Mouse (Mus musculus): Measurements from ENCODE around the gene Shc3. TPM values are rescaled to one million over a fixed set of nuclear protein-coding genes. Genes with fewer than 3 reads are reported as not detected.
A peak's percentile ranks its signal among the peaks of the same experiment; 100 is the strongest.

Shc3 gene
- polyA plus RNA-seq, 1 experiment: 0.25 TPM

DNA sequence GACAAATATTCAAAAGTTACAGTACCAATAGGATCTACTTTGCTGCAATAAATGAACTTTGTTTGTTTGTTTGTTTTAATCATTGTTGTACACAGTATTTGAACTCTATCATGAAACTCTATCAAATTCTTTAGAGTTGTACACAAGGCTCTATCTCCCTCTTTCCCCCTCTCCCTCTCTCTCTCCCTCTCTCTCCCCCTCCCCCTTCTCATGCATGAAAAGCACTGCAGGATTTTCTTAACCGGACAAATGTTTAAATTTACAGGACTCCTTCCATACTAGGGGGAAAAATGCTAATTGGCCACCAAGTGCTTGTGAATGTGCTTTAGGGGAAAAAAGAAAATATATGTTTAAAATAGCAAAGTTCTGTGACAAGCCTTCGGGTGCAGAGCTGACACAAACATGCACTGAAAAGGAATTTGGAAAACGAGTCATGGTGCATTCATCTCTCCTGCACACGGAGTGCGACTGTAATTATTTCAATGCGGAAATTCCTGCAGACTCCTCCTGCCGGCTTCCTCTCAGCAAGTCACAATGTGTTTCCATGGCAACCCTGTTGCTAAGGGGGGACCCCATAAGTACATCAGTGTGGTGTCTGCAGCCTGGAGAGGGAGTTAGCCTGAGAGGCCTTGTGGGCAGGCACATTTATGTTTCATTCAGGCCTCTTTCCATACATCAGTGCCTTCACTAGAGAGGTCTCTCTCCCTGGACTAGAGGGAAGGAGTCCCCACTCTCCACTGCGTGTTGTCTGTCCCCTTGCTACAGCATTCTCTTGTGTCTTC lies 11.2 kb upstream of the Shc3 start:
- H3K36me3 ChIP-seq (ENCODE audit: control insufficient read depth, insufficient read depth, low read length, poor library complexity, severe bottlenecking): no peaks in the 10 kb centered on the region
- H3K9ac ChIP-seq (ENCODE audit: low read depth, poor library complexity, severe bottlenecking): no peak overlapping the region
- H3K27me3 ChIP-seq (ENCODE audit: control insufficient read depth, insufficient read depth, low read length, poor library complexity, severe bottlenecking): no peaks in the 10 kb centered on the region
- no peaks in the 10 kb centered on the region for H3K4me1 ChIP-seq (ENCODE audit: control insufficient read depth, insufficient read depth, low read length)
- no peak overlapping the region for H3K27ac ChIP-seq (ENCODE audit: insufficient read depth, low read length)
- H3K4me3 ChIP-seq (ENCODE audit: low read depth, low read length): no peak overlapping the region
- no peak for TF ChIP-seq CTCF (IDR thresholded peaks at IDR 0.05; ENCODE audit: low read depth, low read length)
- H3K9me3 ChIP-seq (replicated peaks; ENCODE audit: control insufficient read depth, insufficient read depth, low read length, poor library complexity, severe bottlenecking): 0 out of 2 replicates have a peak, but pooled peaks cover under 1% of the 10 kb centered on the region

DNA sequence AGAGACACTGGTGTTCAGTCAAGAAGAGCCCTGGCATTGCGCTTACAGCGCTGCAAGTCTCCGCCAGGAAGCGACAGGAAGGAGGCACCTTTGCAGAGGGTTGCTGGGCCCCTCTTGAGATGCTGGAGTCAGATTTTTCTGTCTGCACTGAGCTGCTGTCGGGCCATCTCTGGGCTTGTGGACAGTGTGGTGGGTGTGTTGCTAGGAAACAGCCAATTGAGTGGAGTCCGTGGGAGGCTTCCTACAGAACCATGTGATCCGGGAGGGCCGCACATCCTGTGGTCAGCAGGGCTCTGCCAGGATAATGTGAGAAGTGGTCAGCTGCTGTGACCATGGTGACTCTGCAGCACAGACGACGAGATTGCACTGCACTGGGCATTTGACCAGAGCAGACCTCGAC lies 4.6 kb upstream of the Shc3 start:
- no peaks in the 10 kb centered on the region for H3K27me3 ChIP-seq (ENCODE audit: control insufficient read depth, insufficient read depth, low read length, poor library complexity, severe bottlenecking)
- H3K4me1 ChIP-seq (ENCODE audit: control insufficient read depth, insufficient read depth, low read length): peaks cover 1% of the 10 kb centered on the region
- TF ChIP-seq POLR2A (IDR thresholded peaks at IDR 0.05; ENCODE audit: insufficient read depth, low read length): no peak
- TF ChIP-seq CTCF (IDR thresholded peaks at IDR 0.05; ENCODE audit: low read depth, low read length): no peak
- TF ChIP-seq EP300 (IDR thresholded peaks at IDR 0.05; ENCODE audit: insufficient read depth, low read depth, low read length): no peak
- no peak overlapping the region for H3K27ac ChIP-seq (ENCODE audit: insufficient read depth, low read length)
- H3K9ac ChIP-seq (ENCODE audit: low read depth, poor library complexity, severe bottlenecking): no peak overlapping the region
- no peaks in the 10 kb centered on the region for H3K36me3 ChIP-seq (ENCODE audit: control insufficient read depth, insufficient read depth, low read length, poor library complexity, severe bottlenecking)
- H3K9me3 ChIP-seq (replicated peaks; ENCODE audit: control insufficient read depth, insufficient read depth, low read length, poor library complexity, severe bottlenecking): no peaks in the 10 kb centered on the region
- H3K4me3 ChIP-seq (ENCODE audit: low read depth, low read length): no peak overlapping the region

DNA sequence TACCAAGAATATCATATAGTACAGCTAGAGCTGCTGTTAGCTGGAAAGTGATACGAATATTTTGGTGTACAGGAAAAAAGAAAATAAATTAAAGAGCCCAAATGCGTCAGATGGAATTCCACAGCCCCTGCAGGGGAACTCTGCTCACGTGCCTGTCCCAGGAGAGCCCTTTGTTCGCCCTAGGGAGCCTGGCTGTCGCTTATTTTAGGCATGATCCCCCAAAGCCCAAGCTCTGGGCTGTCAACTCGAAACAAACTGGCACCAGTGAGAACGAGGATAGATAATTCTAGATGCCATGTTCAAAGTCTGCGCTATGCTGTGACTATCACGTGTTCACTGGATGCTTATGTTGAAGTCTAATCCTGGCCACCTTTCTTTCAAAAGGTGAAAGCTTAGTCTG lies 892 bp upstream of the Shc3 start:
- H3K4me3 ChIP-seq (ENCODE audit: low read depth, low read length): no peak overlapping the region
- H3K9ac ChIP-seq (ENCODE audit: low read depth, poor library complexity, severe bottlenecking): no peak overlapping the region
- peaks cover 19% of the 10 kb centered on the region for H3K27me3 ChIP-seq (ENCODE audit: control insufficient read depth, insufficient read depth, low read length, poor library complexity, severe bottlenecking)
- TF ChIP-seq EP300 (IDR thresholded peaks at IDR 0.05; ENCODE audit: insufficient read depth, low read depth, low read length) (no peak), CTCF (IDR thresholded peaks at IDR 0.05; ENCODE audit: low read depth, low read length) (no peak), POLR2A (IDR thresholded peaks at IDR 0.05; ENCODE audit: insufficient read depth, low read length) (no peak)
- H3K27ac ChIP-seq (ENCODE audit: insufficient read depth, low read length): no peak overlapping the region
- H3K9me3 ChIP-seq (replicated peaks; ENCODE audit: control insufficient read depth, insufficient read depth, low read length, poor library complexity, severe bottlenecking): no peaks in the 10 kb centered on the region
- H3K4me1 ChIP-seq (ENCODE audit: control insufficient read depth, insufficient read depth, low read length): peaks cover 1% of the 10 kb centered on the region
- H3K36me3 ChIP-seq (ENCODE audit: control insufficient read depth, insufficient read depth, low read length, poor library complexity, severe bottlenecking): no peaks in the 10 kb centered on the region

DNA sequence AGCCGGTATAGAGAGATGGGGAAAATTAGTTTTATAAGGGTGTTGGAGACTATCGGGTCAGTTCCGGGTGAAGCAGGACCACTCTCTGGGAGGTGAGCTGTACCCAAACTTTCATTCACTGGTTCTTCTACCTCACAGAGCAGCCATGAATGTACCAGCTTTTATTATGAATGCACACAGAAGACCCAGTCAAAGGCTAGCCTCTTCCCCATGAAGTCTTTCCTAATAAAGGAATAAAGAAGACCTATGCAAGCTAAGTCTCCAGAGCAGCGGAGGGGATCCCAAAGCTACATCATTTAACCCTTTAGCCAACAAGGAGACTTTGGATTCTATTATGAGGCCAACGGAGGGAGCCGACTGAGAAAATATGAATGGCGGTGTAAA lies 458 bp upstream of the Shc3 start:
- no peak overlapping the region for H3K27ac ChIP-seq (ENCODE audit: insufficient read depth, low read length)
- H3K27me3 ChIP-seq (ENCODE audit: control insufficient read depth, insufficient read depth, low read length, poor library complexity, severe bottlenecking): peaks cover 19% of the 10 kb centered on the region
- no peak overlapping the region for H3K9ac ChIP-seq (ENCODE audit: low read depth, poor library complexity, severe bottlenecking)
- H3K4me3 ChIP-seq (ENCODE audit: low read depth, low read length): no peak overlapping the region
- no peaks in the 10 kb centered on the region for H3K9me3 ChIP-seq (replicated peaks; ENCODE audit: control insufficient read depth, insufficient read depth, low read length, poor library complexity, severe bottlenecking)
- peaks cover 1% of the 10 kb centered on the region for H3K4me1 ChIP-seq (ENCODE audit: control insufficient read depth, insufficient read depth, low read length)
- TF ChIP-seq EP300 (IDR thresholded peaks at IDR 0.05; ENCODE audit: insufficient read depth, low read depth, low read length) (no peak), CTCF (IDR thresholded peaks at IDR 0.05; ENCODE audit: low read depth, low read length) (no peak), POLR2A (IDR thresholded peaks at IDR 0.05; ENCODE audit: insufficient read depth, low read length) (no peak)
- H3K36me3 ChIP-seq (ENCODE audit: control insufficient read depth, insufficient read depth, low read length, poor library complexity, severe bottlenecking): no peaks in the 10 kb centered on the region

DNA sequence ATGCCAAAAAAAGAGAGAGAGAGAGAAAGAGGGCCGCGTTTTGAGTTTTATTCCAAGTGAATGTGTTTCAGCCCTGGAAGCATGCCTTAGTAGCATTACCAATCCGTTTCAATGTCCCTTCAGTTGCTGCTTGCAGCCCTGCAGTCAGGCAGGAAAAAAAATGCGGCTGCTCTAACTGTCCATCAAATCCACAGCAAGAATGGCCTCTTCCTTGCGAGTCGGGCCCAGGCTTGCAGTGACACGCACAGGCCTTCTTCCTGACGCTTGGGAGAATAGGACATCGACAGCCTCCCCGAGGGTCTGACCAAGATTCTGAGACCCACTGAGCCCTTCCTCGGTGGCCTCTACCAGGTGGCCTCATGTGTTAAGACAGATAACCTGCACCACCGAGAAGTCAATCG lies 718 bp downstream of the Shc3 start:
- no peak for TF ChIP-seq POLR2A (IDR thresholded peaks at IDR 0.05; ENCODE audit: insufficient read depth, low read length)
- Histone ChIP-seq H3K36me3 (ENCODE audit: control insufficient read depth, insufficient read depth, low read length, poor library complexity, severe bottlenecking) (no peaks in the 10 kb centered on the region), H3K9ac (ENCODE audit: low read depth, poor library complexity, severe bottlenecking) (no peak overlapping the region), H3K9me3 (replicated peaks; ENCODE audit: control insufficient read depth, insufficient read depth, low read length, poor library complexity, severe bottlenecking) (no peaks in the 10 kb centered on the region), H3K27me3 (ENCODE audit: control insufficient read depth, insufficient read depth, low read length, poor library complexity, severe bottlenecking) (peaks cover 19% of the 10 kb centered on the region), H3K4me1 (ENCODE audit: control insufficient read depth, insufficient read depth, low read length) (no peaks in the 10 kb centered on the region), H3K4me3 (ENCODE audit: low read depth, low read length) (peak overlapping the region; percentile 46), H3K27ac (ENCODE audit: insufficient read depth, low read length) (no peak overlapping the region)

DNA sequence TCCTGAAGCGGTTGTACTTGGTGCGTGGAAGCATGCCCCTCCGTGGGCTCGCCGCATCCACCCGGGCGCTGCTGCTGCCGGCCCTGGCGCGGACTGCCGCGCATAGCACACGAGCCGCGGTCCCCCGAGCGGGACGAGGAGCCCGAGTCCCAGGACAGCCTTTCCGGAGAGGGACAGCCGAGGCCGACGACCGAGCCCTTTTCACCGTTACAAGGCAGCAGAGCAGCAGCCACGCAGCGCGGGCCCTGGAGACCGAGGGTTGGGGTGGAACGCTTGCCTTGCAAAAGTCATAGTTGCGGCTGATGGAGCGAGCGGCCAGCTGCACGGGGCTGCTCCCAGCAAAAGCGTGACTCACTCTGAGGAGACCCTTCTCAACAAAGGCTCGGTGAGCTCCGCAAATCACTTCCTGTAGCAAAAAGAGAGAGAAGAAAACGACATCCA lies 1.8 kb downstream of the Shc3 start:
- H3K27me3 ChIP-seq (ENCODE audit: control insufficient read depth, insufficient read depth, low read length, poor library complexity, severe bottlenecking): peaks cover 19% of the 10 kb centered on the region
- H3K36me3 ChIP-seq (ENCODE audit: control insufficient read depth, insufficient read depth, low read length, poor library complexity, severe bottlenecking): no peaks in the 10 kb centered on the region
- H3K9ac ChIP-seq (ENCODE audit: low read depth, poor library complexity, severe bottlenecking): peak overlapping the region; percentile 46; the same call in 1 of the 2 replicates
- H3K9me3 ChIP-seq (replicated peaks; ENCODE audit: control insufficient read depth, insufficient read depth, low read length, poor library complexity, severe bottlenecking): no peaks in the 10 kb centered on the region
- no peak for TF ChIP-seq POLR2A (IDR thresholded peaks at IDR 0.05; ENCODE audit: insufficient read depth, low read length)
- TF ChIP-seq CTCF (IDR thresholded peaks at IDR 0.05; ENCODE audit: low read depth, low read length): no peak
- no peak for TF ChIP-seq EP300 (IDR thresholded peaks at IDR 0.05; ENCODE audit: insufficient read depth, low read depth, low read length)
- H3K27ac ChIP-seq (ENCODE audit: insufficient read depth, low read length): no peak overlapping the region
- peak overlapping the region; percentile 31 for H3K4me3 ChIP-seq (ENCODE audit: low read depth, low read length)
- H3K4me1 ChIP-seq (ENCODE audit: control insufficient read depth, insufficient read depth, low read length): no peaks in the 10 kb centered on the region

Measured in ES-Bruce4 (cell line).